Mouse (Mus musculus): ENCODE measurements at regions not wholly inside any gene's neighbourhood (a gene's known extent, or its start where the extent isn't known, plus 50 kb on each side); places are given as distances from the start of the nearest gene placed in this dataset.

DNA sequence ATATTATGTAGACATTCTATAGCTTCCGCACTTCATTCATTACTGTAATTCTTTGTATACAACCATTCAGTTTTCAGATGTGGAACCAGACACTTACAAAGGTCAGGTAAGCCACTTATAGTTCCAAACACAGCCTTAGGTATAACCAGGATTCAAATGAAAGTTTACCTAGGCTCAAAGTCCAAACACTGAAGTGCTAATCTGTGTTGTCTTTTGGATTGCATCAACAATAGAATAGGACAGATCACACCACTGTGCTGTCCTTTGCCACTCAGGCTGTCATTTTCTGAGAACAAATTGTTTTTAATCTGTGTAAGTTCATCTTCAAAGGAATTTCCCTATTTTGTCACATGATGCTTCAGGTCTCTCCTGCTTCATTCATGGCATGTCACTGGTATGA is 330.5 kb downstream of the Epha7 start:
- TF ChIP-seq POLR2A (IDR thresholded peaks at IDR 0.05; ENCODE audit: control insufficient read depth, low read depth, low read length) (no peak), CTCF (IDR thresholded peaks at IDR 0.05; ENCODE audit: control insufficient read depth, insufficient read depth, insufficient replicate concordance, low read depth, low read length) (no peak)

Measured in testis, adult 2 months (tissue).